Mouse (Mus musculus): ENCODE measurements around the gene Rbms3. TPM values are rescaled to one million over a fixed set of nuclear protein-coding genes. Genes with fewer than 3 reads are reported as not detected.

The Rbms3 gene
- polyA plus RNA-seq, 1 experiment, result not detected

GRCm38 (mm10) chr9:117144057-117144723 lies 485.5 kb downstream of the Rbms3 start:
- Histone ChIP-seq H3K27ac (ENCODE audit: insufficient read depth, low read depth, low read length) (no peak overlapping the region), H3K4me3 (ENCODE audit: insufficient read depth, low read depth, low read length) (no peak overlapping the region), H3K4me1 (ENCODE audit: control insufficient read depth, insufficient read depth, low read length) (no peaks in the 10 kb centered on the region)
- 77% methylated on average over 7 of the region's 7 CpGs for WGBS
- TF ChIP-seq CTCF (IDR thresholded peaks at IDR 0.05; ENCODE audit: insufficient read depth, low read depth, low read length) (no peak), POLR2A (IDR thresholded peaks at IDR 0.05; ENCODE audit: insufficient read depth, low read depth, low read length) (no peak)

GRCm38 (mm10) chr9:117139971-117140370 lies 489.7 kb downstream of the Rbms3 start:
- Histone ChIP-seq H3K4me1 (ENCODE audit: control insufficient read depth, insufficient read depth, low read length) (no peaks in the 10 kb centered on the region), H3K4me3 (ENCODE audit: insufficient read depth, low read depth, low read length) (no peak overlapping the region), H3K27ac (ENCODE audit: insufficient read depth, low read depth, low read length) (no peak overlapping the region)
- no peak for TF ChIP-seq POLR2A (IDR thresholded peaks at IDR 0.05; ENCODE audit: insufficient read depth, low read depth, low read length)
- no peak for TF ChIP-seq CTCF (IDR thresholded peaks at IDR 0.05; ENCODE audit: insufficient read depth, low read depth, low read length)
- WGBS, result 99% methylated on average over 3 of the region's 3 CpGs

- Histone ChIP-seq H3K27ac (ENCODE audit: insufficient read depth, low read depth, low read length) (no peak overlapping the region), H3K4me1 (ENCODE audit: control insufficient read depth, insufficient read depth, low read length) (peaks cover 2% of the 10 kb centered on the region; the same call in 1 of the 2 replicates), H3K4me3 (ENCODE audit: insufficient read depth, low read depth, low read length) (no peak overlapping the region)
- WGBS, result 78% methylated on average over 5 of the region's 5 CpGs
- TF ChIP-seq CTCF (IDR thresholded peaks at IDR 0.05; ENCODE audit: insufficient read depth, low read depth, low read length) (no peak), POLR2A (IDR thresholded peaks at IDR 0.05; ENCODE audit: insufficient read depth, low read depth, low read length) (no peak)
Observed at GRCm38 (mm10) chr9:117136410-117136809, 493.3 kb downstream of the Rbms3 start.

- Histone ChIP-seq H3K4me3 (ENCODE audit: insufficient read depth, low read depth, low read length) (no peak overlapping the region), H3K27ac (ENCODE audit: insufficient read depth, low read depth, low read length) (no peak overlapping the region), H3K4me1 (ENCODE audit: control insufficient read depth, insufficient read depth, low read length) (peaks cover 2% of the 10 kb centered on the region; the same call in 1 of the 2 replicates)
- 56% methylated on average over 2 of the region's 2 CpGs for WGBS
- TF ChIP-seq CTCF (IDR thresholded peaks at IDR 0.05; ENCODE audit: insufficient read depth, low read depth, low read length), result no peak
- TF ChIP-seq POLR2A (IDR thresholded peaks at IDR 0.05; ENCODE audit: insufficient read depth, low read depth, low read length), result no peak
Observed at GRCm38 (mm10) chr9:117134043-117134442, 495.7 kb downstream of the Rbms3 start.

- H3K4me3 ChIP-seq (ENCODE audit: insufficient read depth, low read depth, low read length), result no peak overlapping the region
- TF ChIP-seq CTCF (IDR thresholded peaks at IDR 0.05; ENCODE audit: insufficient read depth, low read depth, low read length), result no peak
- TF ChIP-seq POLR2A (IDR thresholded peaks at IDR 0.05; ENCODE audit: insufficient read depth, low read depth, low read length), result no peak
- H3K27ac ChIP-seq (ENCODE audit: insufficient read depth, low read depth, low read length), result no peak overlapping the region
- no peaks in the 10 kb centered on the region for H3K4me1 ChIP-seq (ENCODE audit: control insufficient read depth, insufficient read depth, low read length)
- 66% methylated on average over 8 of the region's 8 CpGs for WGBS
Observed at GRCm38 (mm10) chr9:117126816-117127215, 502.9 kb downstream of the Rbms3 start.

GRCm38 (mm10) chr9:117125844-117126243 lies 503.9 kb downstream of the Rbms3 start:
- 82% methylated on average over 6 of the region's 6 CpGs for WGBS
- Histone ChIP-seq H3K4me1 (ENCODE audit: control insufficient read depth, insufficient read depth, low read length) (no peaks in the 10 kb centered on the region), H3K4me3 (ENCODE audit: insufficient read depth, low read depth, low read length) (no peak overlapping the region), H3K27ac (ENCODE audit: insufficient read depth, low read depth, low read length) (no peak overlapping the region)
- TF ChIP-seq POLR2A (IDR thresholded peaks at IDR 0.05; ENCODE audit: insufficient read depth, low read depth, low read length) (no peak), CTCF (IDR thresholded peaks at IDR 0.05; ENCODE audit: insufficient read depth, low read depth, low read length) (no peak)

- Histone ChIP-seq H3K4me3 (ENCODE audit: insufficient read depth, low read depth, low read length) (no peak overlapping the region), H3K4me1 (ENCODE audit: control insufficient read depth, insufficient read depth, low read length) (no peaks in the 10 kb centered on the region), H3K27ac (ENCODE audit: insufficient read depth, low read depth, low read length) (no peak overlapping the region)
- no peak for TF ChIP-seq POLR2A (IDR thresholded peaks at IDR 0.05; ENCODE audit: insufficient read depth, low read depth, low read length)
- 95% methylated on average over 6 of the region's 6 CpGs for WGBS
Observed at GRCm38 (mm10) chr9:117121572-117121971, 508.1 kb downstream of the Rbms3 start.

GRCm38 (mm10) chr9:117117181-117117729 lies 512.5 kb downstream of the Rbms3 start:
- Histone ChIP-seq H3K27ac (ENCODE audit: insufficient read depth, low read depth, low read length) (no peak overlapping the region), H3K4me1 (ENCODE audit: control insufficient read depth, insufficient read depth, low read length) (no peaks in the 10 kb centered on the region), H3K4me3 (ENCODE audit: insufficient read depth, low read depth, low read length) (no peak overlapping the region)
- TF ChIP-seq CTCF (IDR thresholded peaks at IDR 0.05; ENCODE audit: insufficient read depth, low read depth, low read length) (no peak), POLR2A (IDR thresholded peaks at IDR 0.05; ENCODE audit: insufficient read depth, low read depth, low read length) (no peak)
- 83% methylated on average over 10 of the region's 10 CpGs for WGBS

- no peak overlapping the region for H3K27ac ChIP-seq (ENCODE audit: insufficient read depth, low read depth, low read length)
- no peak overlapping the region for H3K4me3 ChIP-seq (ENCODE audit: insufficient read depth, low read depth, low read length)
- 95% methylated on average over 2 of the region's 2 CpGs for WGBS
Observed at GRCm38 (mm10) chr9:117115609-117116008, 514.1 kb downstream of the Rbms3 start.

More at GRCm38 (mm10) chr9:117115609-117116008, 514.1 kb downstream of the Rbms3 start:
- TF ChIP-seq POLR2A (IDR thresholded peaks at IDR 0.05; ENCODE audit: insufficient read depth, low read depth, low read length) (no peak), CTCF (IDR thresholded peaks at IDR 0.05; ENCODE audit: insufficient read depth, low read depth, low read length) (no peak)
- H3K4me1 ChIP-seq (ENCODE audit: control insufficient read depth, insufficient read depth, low read length), result no peaks in the 10 kb centered on the region
